Mouse (Mus musculus): ENCODE results near the gene Mettl7a2. TPM values are rescaled to one million over a fixed set of nuclear protein-coding genes. Genes with fewer than 3 reads are reported as not detected.
"Not testable (repeated sequence)": the region's sequence is repeated elsewhere in the genome, so short reads cannot be mapped to it uniquely, and the experiment has no call there.

Gene Mettl7a2
- total RNA-seq, 2 experiments from 2014 or later = 0.20 TPM; not detected in 1

DNA sequence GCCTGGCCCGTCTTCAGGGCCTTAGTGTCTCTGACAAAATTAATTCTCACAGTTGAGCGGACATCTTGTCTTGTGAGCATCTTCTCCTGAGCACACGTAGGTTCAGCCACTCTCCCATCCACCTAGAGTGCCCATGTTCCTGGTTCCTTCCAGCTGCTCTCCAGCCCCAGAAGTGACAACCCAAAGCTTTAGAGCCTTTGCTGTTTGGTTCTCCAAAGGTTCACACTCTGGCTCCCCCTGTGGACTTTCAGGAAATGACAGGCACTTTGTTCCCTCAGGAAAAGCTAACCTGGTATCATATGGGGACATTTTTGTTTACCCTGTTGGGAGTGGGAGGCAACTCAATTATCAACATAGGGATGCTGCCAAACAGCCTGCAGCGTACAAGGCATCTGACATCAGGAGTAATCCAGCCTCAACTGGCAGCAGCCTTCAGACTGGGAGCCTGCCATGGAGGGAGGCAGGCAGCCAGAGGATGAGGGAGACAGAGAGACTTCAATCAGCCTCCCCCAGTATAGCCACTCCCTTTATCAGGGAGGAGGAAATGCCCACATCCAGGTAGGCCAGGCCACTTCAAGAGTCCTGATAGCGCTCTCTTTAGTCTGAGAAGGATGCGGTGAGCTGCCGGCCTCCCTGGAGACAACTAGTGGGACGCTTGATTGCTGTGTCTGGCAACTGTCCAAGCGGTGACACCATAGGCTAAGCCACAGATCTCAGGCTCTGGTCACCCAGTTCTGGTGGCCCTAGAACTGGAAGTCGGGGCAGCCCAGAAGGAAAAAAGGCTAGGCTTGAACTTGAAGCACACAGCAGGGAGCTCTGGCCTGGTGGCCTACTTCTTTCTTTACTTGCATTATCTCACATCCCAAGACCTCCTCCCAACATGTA is 20.7 kb upstream of the Mettl7a2 start:
- intact Hi-C loops (cut with DNase I); DNase-seq (ENCODE audit: low spot score in 2 of 2): not testable (repeated sequence)

DNA sequence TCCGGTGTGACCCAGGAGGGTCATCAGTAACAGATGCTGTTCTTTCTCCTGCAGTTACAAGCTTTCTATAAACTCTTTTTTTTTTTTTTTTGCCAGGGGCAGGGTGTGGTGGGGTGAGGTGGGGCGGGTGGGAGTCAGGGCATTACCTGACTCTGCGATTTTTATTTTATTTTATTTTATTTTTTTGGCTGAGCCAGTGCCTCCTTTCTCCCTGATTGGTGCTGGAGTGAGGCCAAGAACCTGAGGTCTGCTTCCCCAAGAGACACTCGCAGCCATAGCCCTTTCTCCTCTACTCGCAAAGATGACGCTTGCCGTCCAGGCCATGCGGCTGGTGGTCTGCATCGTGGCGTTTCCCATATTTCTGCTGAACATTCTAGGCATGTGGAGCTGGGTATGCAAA is 18.4 kb upstream of the Mettl7a2 start, which contains the start of gene Mettl7a3:
Gene Mettl7a3 (plus strand): TSS at position 301 of the 400 bp plus-strand sequence.
- DNase-seq (ENCODE audit: low spot score in 2 of 2) = no peak
- intact Hi-C loops (cut with DNase I) = no loop called here

DNA sequence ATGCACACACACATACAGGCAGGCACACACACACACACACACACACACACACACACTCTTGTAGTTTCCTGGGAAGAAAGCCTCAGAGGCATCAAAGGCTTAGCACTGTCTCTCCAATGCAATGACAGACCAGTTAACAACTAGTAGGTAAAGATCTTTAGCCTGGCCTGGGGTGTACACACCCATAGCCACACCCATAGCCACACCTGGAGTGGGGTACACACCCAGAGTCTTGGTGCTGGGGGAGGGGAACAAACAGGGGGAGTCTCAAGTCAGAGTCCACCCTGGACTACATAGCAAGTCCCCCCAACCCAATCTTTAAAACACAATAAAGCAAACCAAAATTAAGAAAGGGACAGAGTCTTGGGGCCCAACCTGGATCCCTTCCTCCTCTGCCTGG is 15.7 kb upstream of the Mettl7a2 start:
- intact Hi-C loops (cut with DNase I); DNase-seq (ENCODE audit: low spot score in 2 of 2): not testable (repeated sequence)

DNA sequence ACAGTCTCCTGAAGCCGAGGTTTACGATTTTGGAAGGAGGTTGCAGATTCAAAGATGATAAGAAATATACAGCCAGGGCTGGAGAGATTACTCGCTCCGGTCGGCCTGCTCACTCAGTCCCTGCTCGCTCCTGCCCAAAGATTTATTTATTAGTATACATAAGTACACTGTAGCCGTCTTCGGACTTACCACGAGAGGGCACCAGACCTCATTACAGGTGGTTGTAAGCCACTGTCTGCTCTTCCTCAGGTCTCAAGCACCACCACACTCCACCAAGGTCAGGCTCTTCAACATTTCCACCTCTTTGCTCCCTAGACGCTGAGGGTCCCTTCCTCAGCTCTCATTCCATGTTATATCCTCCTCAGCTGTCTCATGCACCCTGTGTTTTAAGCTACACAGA is 15.2 kb upstream of the Mettl7a2 start:
- intact Hi-C loops (cut with DNase I) = not testable (repeated sequence)
- DNase-seq (ENCODE audit: low spot score in 2 of 2) = peak; percentile 52 to 55

- intact Hi-C loops (cut with DNase I); DNase-seq (ENCODE audit: low spot score in 2 of 2): not testable (repeated sequence)
These were observed 11.6 kb upstream of the Mettl7a2 start for GRCm38 (mm10) chr15:100341314-100341980.

- intact Hi-C loops (cut with DNase I) = no loop called here
- DNase-seq (ENCODE audit: low spot score in 2 of 2) = no peak
These were observed 7.5 kb upstream of the Mettl7a2 start for GRCm38 (mm10) chr15:100345484-100345883.

DNA sequence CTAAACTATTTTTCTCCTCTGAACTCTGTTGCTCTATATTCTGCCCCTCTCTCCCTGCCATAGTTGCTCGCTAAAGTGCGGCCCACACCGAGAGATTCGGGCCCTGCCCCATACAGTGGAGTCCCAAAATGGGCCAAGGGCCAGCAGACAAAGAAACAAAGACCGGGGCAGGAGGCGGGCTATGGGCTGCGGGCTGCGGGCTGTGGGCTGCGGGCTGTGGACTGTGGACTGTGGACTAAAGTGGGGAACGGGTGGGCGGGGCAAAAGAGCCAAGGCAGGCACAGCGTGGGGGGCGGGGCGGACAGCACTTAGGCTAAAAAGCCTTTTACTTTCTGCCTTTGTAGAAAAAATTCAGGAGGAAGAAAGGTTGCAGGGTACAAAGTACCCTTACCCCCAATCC is 6.2 kb upstream of the Mettl7a2 start:
- DNase-seq (ENCODE audit: low spot score in 2 of 2) = no peak

DNA sequence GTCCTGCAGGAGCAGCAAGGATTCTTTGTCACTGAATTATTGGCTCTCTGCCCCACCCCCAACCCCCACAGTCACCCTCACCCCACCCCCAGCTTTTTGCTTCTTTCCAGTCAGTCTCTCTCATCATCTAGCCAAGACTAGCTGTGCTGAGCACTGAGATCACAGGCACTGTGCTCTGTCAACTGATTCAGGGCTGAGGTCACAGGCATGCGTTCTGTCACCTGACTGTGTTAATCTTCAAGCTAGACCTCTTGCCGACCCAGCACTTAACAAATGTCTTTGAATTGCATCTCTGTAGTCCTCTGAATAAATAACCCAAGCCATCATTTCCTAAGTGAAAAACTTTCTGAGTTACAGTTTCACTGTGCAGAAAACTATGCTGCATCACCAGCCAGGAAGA is 3.5 kb upstream of the Mettl7a2 start:
- intact Hi-C loops (cut with DNase I) = no loop called here
- no peak for DNase-seq (ENCODE audit: low spot score in 2 of 2)

More for the DNA sequence above, 6.2 kb upstream of the Mettl7a2 start:
- intact Hi-C loops (cut with DNase I) = no loop called here

GRCm38 (mm10) chr15:100351501-100352060 is 1.4 kb upstream of the Mettl7a2 start:
- no peak for DNase-seq (ENCODE audit: low spot score in 2 of 2)
- intact Hi-C loops (cut with DNase I) = no loop called here

GRCm38 (mm10) chr15:100353399-100353798 is 399 bp downstream of the Mettl7a2 start:
- intact Hi-C loops (cut with DNase I) = not testable (repeated sequence)

GRCm38 (mm10) chr15:100355876-100356275 is 2.9 kb downstream of the Mettl7a2 start:
- no peak for DNase-seq (ENCODE audit: low spot score in 2 of 2)
- intact Hi-C loops (cut with DNase I) = no loop called here

More at GRCm38 (mm10) chr15:100353399-100353798, 399 bp downstream of the Mettl7a2 start:
- DNase-seq (ENCODE audit: low spot score in 2 of 2) = not testable (repeated sequence)

- intact Hi-C loops (cut with DNase I) = no loop called here
- DNase-seq (ENCODE audit: low spot score in 2 of 2) = no peak
These were observed 11.2 kb downstream of the Mettl7a2 start, which contains the start of gene Higd1c for GRCm38 (mm10) chr15:100364242-100364641. Gene Higd1c (plus strand): TSS chr15:100364542.

DNA sequence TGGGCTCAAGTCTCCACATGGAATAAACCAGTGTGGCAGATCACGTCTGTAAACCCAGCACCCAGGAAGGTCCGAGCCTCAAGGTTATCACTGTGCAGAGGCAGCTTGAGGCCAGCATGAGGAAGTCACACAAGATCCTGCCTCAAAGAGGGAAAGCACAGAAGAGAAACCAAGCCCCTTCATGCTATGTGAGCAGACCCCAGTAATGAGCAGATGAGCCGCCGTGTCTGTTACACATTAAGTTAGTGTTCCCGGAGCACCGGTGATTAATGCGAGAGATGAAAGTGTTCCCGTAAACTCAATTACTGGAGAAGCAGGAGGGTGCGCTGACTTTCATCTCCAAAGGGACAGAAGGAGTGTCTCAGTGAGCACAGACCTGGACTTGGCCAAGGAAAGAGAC is 13.0 kb downstream of the Mettl7a2 start:
- DNase-seq (ENCODE audit: low spot score in 2 of 2); intact Hi-C loops (cut with DNase I): not testable (repeated sequence)

GRCm38 (mm10) chr15:100367119-100367518 is 14.1 kb downstream of the Mettl7a2 start:
- DNase-seq (ENCODE audit: low spot score in 2 of 2) = no peak
- intact Hi-C loops (cut with DNase I) = no loop called here

DNA sequence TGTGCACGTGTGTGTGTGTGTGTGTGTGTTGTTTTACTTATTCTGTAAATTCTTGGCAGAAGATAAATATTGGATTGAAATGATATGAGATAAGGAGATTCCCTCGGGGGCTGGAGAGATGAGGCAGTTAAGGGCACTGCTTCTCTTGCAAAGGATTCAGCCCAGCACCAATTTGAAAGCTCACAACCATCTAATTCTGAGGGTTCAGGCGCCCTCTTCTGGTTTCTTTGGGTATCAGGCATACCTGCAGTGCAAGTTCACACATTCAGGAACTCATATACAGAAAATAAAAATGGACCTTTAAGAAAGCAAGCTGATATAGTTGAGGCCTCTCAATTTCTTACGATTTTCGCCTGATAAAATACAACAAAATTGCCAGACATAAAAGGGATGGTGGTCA is 22.1 kb downstream of the Mettl7a2 start:
- DNase-seq (ENCODE audit: low spot score in 2 of 2) = peak; percentile 84

GRCm38 (mm10) chr15:100377847-100378505 is 25.0 kb downstream of the Mettl7a2 start:
- DNase-seq (ENCODE audit: low spot score in 2 of 2) = peak in 1 of 2 experiments; percentile 33
- intact Hi-C loops (cut with DNase I) = loop anchor here (10.0 kb wide), 3 partner anchors 53 to 353 kb away; no protein-coding TSS in a partner anchor

More for the DNA sequence above, 22.1 kb downstream of the Mettl7a2 start:
- intact Hi-C loops (cut with DNase I) = loop anchor here (10.0 kb wide), 3 partner anchors 50 to 350 kb away; no protein-coding TSS in a partner anchor

GRCm38 (mm10) chr15:100379658-100380057 is 26.7 kb downstream of the Mettl7a2 start:
- intact Hi-C loops (cut with DNase I) = loop anchor here (10.0 kb wide), 3 partner anchors 55 to 355 kb away; no protein-coding TSS in a partner anchor
- no peak for DNase-seq (ENCODE audit: low spot score in 2 of 2)

DNA sequence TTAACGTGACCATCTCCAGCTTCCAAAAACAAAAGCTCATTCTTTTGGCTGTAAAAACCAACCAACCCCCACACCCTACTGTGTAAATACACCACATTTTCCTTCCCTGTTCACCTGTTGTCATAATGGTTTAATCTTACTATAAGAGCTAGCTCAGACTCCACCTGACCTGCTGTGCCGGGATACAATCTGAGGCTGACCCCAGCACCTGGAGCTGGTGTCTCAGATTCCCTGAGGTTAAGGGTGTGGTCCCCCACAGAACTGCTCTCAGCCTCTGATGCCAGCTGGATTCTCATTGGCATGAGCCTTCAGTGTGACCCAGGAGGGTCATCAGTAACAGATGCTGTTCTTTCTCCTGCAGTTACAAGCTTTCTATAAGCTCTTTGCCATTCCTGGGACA is 27.1 kb downstream of the Mettl7a2 start:
- intact Hi-C loops (cut with DNase I) = no loop called here

GRCm38 (mm10) chr15:100385705-100386104 is 32.7 kb downstream of the Mettl7a2 start:
- DNase-seq (ENCODE audit: low spot score in 2 of 2) = no peak
- intact Hi-C loops (cut with DNase I) = no loop called here

More for the DNA sequence above, 27.1 kb downstream of the Mettl7a2 start:
- DNase-seq (ENCODE audit: low spot score in 2 of 2) = no peak

Measured in left cerebral cortex, postnatal 14 days (tissue).